Mouse (Mus musculus) induced T-regulatory cell, adult 2 months (primary cell): ENCODE measurements around the gene Klf4.

ENCODE experiments used
- DNase-seq: peaks from one replicate; pipeline ENCODE4 v3.0.0-alpha.2; 2012; ENCODE audit warnings: low read depth

The Klf4 gene

DNA sequence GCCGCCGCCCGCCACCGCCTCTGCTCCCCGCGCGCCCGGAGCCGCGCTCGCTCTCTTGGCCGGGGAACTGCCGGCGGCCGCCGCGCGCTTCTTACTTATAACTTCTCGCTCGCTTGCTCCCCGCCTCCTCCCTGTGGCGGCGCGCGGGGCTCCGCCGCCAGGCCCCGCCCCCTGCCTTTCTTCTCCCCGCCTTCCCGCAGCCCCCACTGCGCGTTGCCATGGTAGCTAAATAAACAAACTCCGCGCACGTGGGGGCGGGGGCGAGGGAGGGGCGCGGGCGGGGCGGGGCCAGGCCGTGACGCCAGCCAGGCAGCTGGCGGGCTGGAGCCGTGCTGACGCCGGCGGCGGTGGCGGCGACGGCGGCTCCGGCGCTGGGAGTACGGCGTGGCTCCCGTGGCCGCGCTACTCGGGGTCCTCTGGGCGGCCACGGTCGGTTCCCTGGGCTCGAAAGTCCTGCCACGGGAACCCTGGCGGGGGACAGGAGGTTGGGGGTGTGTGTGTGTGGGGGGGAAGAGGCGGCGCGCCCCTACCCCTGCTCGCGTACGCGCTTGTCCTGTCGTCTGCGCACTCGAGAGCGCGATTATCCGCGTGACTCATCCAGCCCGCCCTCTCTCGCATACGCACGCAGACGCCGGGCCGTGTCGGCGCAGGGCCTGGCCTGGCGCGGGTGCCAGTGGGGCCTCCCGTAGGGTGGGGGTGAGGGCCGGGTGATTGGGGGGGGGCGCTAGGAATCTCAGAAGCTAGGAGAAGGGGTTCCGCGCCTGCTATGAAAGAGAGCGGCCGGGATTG is at the start of gene Klf4:
Gene Klf4, minus strand, starts transcription at position 60 of the 789 bp plus-strand sequence.
- peak; percentile 92 for DNase-seq

DNA sequence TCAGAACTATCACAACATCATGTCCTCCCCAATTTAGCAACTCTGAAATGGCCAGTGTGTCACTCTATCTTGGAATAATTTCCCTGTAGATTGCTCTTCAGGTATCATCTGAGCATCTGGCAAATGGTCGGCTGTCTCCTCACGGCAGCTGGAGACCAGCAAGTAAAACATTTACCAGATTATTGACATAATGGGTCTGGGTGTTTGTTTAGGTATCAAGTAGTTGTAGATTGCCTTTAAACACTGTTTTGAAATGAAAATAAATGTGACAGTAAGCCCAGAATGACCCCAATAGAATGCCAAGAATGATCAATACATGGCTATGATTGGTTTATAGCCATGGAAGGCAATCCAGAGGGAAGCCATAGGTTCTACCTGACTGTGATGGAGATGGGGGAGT is 39.2 kb upstream of the Klf4 start:
- no peak for DNase-seq

DNA sequence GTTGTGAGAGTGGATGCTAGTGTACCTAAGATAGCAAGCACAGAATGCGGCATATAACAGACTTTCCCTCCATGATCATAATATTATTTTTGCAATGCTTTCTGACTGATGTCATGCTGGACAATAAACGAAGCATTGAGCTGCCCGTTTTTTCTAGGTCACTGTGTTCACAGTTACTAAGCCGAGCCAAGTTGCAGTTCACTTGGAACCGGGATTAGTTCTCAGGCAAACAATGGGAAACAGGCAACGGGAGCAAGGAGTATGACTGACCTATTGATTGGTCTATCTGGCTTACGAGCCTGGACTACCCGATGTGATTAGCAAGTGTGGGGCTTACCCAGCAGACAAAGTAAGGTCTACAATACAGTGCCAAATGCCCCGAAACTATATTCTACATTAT is 35.7 kb upstream of the Klf4 start:
- no peak for DNase-seq

DNA sequence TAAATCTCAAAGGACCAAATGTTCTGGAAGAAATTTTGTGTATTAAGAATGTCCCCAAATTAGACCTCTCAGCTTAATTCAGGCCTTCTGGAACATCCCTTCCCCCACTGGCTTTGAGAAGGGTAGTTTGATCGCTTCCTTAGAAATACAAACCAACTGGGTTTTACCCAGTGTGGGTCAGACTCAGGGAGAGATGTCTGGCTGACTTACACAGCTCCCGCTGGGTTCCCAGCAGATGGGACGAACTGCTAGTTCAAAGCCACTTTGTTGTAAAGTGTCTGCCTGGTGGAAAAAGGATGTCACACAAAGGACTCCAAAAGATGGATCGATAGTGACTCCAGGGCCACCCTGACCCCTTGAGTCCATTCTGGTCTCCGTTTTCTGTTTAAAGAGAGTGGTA is 35.3 kb upstream of the Klf4 start:
- DNase-seq, result no peak

DNA sequence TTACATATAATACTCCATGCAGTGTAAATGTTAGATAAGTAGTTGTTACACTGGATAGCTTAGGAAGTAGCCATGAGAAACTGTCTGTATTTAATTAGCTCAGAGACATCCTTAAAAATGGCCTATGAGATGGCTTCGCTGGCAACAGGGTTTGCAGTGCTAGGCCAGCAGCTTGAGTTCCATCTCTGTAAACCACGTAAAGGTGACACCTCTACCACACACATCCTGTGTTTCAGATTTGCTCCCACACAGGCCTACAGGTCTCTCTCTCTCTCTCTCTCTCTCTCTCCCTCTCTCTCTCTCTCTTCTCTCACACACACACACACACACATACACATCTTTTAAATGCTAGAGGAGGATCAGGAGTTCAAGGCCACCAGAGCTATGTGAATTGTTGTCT is 32.1 kb upstream of the Klf4 start:
- peak; percentile 51 for DNase-seq

DNA sequence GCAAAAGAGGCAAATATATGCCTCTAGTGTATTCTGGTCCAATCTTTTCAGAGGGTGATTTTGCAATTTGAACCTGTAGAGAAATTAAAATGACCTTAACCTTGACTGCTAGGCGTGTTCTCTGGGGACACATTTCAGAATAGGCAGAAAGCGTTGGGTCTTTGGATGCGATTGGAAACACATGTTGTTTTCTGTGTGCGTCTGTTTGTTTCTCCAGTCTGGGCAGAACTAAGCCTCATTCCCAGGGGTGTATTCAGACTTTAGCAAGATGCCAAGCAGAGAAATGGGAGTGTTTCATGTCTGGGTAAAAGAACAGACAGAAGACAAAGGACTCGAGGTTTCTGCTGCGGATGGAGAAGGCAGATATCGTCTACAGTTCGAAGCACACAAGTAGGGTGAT is 30.8 kb upstream of the Klf4 start:
- DNase-seq, result no peak

DNA sequence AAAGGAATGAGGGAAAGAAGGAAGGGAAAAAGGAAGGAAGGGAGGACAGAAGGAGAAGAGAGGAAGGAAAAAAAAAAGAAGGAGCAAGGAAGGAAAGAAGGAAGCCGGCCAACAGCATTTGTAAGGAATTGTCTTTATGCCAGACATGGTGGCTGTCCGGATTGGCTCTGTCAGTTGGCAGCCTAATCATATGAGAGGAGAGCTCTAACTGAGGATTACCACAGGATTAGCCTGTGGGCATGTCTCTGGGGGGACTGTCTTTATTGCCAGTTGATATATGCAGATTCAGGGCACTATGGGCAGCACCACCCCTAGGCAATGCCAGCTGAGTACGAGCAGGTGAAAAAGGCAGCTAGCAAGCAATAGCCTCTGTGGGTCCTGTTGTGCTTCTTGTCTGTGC is 29.8 kb upstream of the Klf4 start:
- DNase-seq, result no peak

DNA sequence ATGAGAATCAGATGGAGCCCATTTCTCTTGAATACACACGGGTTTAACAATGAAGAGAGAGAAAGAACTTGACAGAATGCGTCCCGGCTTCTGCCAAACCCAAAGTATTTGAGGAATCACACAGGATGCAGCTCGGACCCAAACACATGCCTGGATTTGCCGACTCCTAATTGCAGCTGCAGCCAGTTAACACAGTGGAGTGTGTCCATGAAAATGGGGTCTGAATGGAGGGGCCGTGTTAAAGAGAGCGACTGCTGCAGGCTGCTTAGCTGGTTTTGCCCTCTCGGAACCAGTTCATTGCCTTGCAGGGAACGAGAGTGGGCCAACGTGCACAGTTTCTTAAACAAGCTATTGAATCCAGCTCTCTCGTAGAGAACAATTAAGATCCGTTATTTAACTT is 14.6 kb upstream of the Klf4 start:
- DNase-seq, result no peak

DNA sequence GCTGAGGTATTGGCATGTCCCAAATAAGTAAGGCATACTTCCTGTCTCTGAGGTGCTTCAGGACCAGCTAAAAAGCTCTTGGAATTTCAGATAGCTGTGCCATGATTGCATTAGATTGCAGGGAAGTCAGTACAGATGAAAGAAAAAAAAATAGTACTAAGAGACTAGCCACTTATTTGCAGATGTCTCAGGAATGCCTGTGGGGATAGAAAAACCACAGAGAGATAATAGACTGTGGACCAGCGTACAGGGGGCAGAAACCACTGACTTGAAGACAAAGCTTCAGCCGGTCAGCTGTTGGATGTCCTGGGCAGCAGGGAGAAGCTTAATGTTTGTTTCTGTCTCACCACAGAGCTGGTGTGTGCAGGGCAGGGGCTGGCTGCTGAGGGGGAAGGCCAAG is 10.5 kb upstream of the Klf4 start:
- DNase-seq, result no peak

DNA sequence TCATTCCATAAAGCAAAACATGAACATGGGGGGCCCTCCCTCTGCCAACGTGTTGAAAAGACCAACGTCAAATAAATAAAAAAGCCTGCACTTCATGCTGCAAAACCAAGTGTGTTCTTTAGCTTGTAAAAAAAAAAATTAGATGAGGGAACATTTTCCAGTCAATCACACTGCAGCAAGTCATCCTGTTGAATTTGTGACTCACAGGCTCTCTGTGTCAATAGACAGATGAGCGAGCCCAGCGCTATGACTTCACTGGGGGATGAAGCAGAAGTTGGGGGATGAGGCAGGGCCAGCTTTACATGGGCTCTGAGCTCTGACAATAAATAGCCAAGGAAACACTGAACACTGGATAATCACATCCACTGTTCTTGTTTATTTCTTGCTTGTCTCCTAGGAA is 9.4 kb upstream of the Klf4 start:
- DNase-seq, result no peak

DNA sequence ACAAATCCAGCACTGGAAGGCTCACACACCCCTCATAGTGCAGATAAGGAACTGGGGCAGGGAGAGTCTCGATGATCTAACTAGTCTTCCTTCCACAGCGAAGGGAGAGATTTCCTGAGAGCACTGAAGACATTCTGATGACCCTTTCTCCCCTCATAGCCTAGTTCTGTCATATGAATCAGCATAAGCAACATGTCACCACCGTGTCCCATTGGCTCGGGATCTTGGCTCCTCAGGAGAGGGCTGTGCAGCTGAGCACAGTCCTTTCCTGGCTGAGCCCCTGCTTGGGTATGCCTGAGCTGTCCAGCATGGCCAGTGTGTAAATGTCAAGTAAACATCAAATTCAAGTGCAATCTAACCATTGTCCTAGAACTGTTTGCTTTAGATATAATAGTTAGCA is 9.0 kb upstream of the Klf4 start:
- DNase-seq, result no peak

DNA sequence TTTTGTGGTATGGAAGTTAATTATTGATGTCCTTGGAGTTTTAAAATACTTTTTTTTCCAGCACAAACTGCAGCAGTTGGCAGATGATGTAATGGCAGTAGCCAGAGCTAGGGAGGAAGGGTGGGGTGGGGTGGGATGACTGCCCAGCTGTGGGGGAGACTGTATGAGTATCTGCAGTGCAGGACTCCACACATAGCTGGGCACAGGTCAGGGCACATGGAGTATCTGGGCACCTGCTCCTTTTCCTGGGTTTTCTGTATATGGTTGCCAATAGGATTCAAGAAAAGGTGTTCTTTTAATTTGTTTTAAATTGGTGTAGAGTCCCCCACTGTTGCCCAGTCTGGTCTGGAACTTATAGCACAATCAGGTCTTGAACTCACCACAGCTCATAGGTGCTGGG is 2.7 kb upstream of the Klf4 start:
- no peak for DNase-seq

DNA sequence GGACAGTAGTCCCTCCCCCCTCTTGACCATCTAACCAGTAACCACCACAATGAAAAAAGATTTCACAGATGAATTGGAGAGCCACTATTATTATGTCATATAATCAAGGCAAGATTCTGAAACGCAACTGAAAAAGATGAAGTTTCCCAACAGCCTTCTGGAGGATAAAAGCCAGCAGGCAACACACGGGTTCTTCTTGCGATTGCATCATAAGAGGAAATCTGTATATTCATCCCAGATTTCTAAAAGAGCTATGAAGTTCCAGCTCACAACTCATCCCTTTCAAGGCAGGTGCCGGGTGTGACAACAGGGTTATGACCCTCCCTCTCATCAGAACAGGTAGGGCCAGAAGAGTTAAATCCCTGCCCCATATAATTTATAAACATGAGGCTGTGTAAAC is 2.2 kb upstream of the Klf4 start:
- no peak for DNase-seq

DNA sequence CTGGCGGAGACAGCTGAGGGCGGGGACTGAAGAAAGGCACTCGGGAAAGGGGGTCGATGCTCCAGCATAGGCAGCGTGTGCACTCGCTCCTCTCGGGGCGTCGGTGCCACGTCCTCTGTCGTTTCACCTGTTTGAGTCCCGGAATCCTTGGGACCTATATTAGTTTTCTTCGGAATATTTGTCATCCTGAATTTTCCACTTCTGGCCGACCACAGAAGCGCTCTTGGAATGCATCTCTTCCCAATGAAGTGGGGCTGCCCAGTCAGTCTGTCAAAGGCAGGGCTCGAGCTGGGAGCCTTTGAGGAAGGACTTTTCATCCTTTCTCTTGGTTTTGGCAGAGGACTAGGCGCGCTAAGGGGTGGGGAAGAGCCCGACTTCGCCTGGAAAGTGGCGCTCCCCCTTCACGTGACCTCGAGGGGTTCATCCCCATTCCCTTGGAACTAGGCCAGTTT is 1.6 kb upstream of the Klf4 start:
- DNase-seq, result no peak

DNA sequence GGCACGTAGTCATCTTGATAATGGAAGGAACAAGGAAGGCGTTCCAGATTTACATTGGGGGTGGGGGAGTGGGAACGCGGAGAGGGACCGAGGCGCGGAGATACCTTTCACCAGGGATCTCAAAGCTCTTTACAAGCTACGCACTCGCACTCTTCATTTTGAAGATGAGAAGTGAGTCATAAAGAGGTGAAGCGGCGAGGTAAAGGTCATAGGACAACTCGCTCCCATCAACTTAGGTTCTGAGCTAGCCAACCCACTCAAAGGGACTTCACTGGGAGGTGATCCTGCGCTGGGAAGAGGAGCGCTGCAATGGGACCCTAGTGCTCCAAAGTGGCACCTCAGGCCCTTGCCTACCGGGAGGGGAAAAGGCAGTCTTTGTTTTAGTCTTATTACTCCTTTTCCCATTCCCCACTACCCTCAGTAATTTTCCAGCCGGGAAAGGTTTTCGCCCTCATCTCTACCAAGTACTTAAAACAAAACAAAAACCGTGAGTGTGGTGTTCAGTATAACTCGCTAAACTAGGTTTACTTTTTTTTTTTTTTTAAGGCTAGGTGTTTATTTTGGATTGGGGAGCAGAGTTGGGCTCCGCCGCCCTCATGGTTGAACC is 1.0 kb upstream of the Klf4 start:
- no peak for DNase-seq

DNA sequence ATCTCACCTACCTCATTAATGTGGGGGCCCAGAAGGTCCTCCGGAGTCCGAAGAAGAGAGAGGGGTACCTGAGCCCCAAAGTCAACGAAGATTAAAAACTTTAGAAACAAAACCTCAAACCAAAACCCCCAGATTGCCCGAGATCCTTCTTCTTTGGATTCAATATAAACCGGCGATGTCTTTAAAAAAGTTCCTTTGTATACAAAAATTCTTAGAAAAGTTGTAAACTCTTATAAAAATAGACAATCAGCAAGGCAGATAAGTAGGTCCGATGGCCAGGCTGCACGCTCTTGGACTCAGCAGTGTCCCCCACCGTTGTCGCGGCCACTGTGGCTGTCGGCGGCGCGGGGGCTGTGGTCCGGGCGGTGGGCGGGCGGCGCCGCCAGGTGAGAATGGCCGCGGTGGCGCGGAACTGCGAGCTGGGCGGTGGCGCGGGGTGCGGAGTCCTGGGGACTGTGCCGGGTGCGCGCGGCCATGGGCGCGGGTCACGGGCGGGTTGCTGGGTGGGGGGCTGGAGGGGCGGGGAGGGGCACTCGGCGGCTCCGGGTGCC is 335 bp downstream of the Klf4 start:
- peak; percentile 54 for DNase-seq

DNA sequence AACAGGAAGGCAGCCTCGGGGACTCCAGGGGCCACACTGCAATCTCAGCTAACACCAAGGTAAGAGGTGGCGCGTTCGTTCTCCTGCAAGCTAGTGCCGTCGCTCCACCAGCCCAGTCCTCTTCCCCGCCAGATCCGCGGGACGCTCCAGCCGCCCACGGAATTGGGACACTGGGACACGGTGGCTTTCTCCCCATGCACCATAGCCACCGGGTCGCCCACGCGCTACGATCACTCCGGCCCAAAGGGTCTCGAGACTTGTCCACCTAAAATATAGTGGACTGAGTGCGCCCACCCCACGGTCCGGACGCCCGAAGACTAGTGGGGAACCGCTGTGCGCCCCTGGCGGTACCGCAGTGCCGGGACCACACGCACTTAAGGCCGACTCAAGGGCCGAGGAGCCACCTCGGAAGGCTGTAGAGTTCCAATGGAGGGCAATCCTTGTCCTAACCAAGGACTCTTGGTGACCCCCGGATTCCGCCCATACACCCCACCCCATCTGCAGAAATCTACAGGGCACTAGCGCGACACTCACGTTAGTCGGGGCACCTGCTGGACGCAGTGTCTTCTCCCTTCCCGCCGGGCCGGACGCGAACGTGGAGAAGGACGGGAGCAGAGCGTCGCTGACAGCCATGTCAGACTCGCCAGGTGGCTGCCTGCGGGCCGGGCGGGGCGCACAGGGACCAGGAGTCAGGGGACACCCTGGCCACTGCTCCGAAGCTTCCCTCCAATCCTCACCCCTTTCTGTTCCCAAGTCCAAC is 990 bp downstream of the Klf4 start:
- peak; percentile 53 for DNase-seq

DNA sequence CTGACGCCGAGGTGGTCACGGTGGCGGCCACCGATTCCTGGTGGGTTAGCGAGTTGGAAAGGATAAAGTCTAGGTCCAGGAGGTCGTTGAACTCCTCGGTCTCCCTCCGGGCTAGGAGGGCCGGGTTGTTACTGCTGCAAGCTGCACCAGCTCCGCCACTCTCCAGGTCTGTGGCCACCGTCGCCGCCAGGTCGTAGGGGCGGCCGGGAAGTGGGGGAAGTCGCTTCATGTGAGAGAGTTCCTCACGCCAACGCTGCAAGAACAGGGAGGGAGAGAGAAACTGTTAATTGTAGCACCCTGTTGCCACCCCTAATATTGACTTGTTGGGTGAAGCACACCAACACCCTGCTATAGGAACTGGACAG is 1.6 kb downstream of the Klf4 start:
- peak; percentile 46 for DNase-seq

DNA sequence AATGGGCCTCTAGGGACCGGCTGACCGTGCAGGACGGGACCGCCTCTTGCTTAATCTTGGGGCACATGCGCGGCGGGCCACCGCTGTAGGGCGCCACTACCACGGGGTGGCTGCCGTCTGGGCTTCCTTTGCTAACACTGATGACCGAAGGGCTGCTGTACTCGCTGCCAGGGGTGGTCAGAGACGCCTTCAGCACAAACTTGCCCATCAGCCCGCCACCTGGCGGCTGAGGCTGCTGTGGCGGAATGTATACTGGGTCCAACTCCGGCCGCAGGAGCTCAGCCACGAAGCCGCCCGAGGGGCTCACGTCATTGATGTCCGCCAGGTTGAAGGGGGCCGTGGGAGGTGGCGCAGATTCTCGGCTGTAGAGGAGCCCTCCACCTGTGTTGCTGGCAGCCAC is 2.0 kb downstream of the Klf4 start:
- DNase-seq, result peak; percentile 55

DNA sequence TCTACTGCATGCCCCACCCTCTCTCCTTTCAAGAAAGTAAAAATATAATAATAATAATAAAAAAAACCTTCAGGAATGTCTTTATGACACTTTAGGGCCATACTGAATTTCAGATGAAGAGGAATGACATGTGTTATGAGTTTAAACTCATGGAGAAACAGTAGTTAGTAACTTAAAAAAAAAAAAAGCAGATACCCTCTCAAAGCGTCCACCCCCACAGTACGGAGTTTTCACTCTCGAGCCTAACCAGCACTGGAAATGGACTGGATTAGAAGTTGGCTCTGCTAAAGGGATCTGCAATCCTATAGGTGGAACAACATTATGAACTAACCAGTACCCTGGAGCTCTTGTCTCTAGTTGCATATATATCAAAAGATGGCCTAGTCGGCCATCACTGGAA is 3.9 kb downstream of the Klf4 start:
- no peak for DNase-seq

DNA sequence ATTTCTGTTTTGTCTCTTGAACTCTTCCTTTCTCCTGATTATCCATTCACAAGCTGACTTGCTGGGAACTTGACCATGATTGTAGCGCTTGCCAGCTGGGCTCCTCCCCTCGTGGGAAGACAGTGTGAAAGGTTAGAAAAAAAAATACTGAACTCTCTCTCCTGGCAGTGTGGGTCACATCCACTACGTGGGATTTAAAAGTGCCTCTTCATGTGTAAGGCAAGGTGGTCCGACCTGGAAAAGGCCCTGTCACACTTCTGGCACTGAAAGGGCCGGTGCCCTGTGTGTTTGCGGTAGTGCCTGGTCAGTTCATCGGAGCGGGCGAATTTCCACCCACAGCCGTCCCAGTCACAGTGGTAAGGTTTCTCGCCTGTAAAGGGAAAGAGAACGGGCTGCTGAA is 4.3 kb downstream of the Klf4 start:
- no peak for DNase-seq

DNA sequence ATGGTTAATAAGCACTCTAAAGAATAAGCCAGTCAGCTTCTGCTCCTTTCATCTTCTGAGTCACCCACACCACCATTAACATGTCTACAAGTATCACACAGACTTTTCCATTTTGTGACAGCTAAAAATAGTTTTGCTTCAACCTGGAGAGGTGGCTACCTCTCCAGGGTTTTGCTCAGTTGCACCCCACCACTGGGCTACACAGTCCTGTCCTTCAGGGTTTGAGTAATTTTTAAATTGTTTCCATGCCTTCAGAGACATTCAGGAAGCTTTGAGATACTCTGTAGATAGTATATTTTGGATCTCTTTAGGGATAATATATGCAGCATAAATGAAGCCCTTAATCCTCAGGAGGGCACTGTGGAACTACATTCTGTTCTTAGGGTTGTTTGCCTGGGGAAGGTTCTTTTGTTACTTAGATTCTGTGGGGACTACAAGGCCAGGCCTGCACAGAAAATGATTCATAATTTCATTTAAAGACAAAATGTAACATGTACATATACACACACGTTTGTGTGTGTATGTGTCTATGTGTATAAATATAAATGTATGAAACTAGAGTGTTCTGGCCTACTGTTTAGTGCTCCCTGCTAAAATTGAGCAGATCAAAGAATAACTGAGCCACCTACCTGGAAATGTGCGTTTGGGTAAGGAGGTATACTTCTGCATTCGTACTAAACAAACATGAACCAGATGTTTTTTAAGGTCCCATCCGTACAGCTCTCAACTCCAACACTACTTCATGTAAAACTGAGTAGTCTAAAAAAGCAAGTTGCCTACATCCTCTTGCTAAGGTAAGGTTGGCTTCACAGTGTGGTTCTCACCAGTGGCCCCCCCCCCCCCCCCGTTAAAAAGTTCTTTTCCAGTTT is 5.8 kb downstream of the Klf4 start:
- DNase-seq, result no peak
